Mouse (Mus musculus): ENCODE results near the gene Fam208b.
"Not testable (repeated sequence)": the region's sequence is repeated elsewhere in the genome, so short reads cannot be mapped to it uniquely, and the experiment has no call there.

The Fam208b gene

GRCm38 (mm10) chr13:3563130-3563529, 47.8 kb downstream of the Fam208b start:
- DNase-seq (ENCODE audit: low spot score), result no peak

GRCm38 (mm10) chr13:3547856-3548255, 63.1 kb downstream of the Fam208b start:
- no peak for DNase-seq (ENCODE audit: low spot score)

DNA sequence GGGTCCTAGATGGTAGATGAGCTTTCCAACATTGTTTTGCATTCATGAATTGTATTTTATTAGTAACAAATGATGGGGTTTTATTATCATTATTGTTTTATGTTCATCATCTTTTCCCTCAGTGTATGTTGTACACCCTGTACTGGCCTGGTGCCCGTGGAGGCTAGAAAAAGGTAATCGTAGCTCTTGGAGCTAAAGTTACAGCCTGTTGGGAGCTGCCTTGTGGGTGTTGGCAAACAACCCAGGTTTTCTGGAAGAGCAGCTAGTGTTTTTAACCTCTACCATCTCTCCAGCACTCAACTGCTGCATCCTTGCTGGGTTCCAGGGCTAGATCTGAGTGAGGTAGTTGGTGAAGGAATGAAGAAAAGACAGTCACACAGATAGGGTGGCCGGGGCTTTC, 63.5 kb downstream of the Fam208b start:
- no peak for DNase-seq (ENCODE audit: low spot score)

- no peak for DNase-seq (ENCODE audit: low spot score)
Observed at GRCm38 (mm10) chr13:3544925-3545324, 66.0 kb downstream of the Fam208b start.

DNA sequence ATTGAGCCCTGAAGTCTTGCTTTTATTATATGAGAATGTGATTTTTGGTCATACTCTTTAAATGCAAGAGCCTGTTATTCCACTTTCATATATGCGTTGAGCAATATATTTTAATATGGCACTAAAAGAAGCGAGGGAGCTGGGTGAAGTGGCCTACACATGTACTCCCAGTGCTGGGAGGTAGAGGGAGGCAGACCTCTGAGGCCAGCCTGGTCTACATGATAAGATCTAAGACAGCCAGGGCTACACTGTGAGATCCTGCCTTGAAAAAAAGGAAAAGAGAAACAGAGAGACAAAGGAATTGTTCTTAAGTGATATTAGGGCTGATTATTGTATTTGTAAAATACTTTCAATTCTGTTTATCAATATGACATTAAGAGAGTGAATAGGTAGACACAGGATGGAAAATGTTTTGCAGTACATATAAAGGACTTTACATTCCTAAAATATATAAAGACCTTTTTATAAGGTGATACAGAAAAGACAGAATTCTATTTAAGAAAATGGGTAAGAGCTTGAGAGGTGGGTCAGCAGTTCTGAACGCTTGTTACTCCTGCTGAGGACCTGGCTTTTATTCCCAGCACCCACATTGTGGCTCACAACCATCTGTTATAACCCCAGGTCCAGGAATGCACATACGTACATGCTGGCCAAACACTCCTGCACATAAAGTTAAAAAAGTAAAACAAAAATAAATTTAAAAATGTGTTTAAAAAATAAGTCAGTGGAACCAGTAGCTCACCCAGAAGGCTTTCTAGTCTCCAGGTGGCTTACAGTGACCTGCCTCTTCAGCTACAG, 66.6 kb downstream of the Fam208b start:
- DNase-seq (ENCODE audit: low spot score), result no peak

- DNase-seq (ENCODE audit: low spot score), result no peak
Observed at GRCm38 (mm10) chr13:3541159-3541782, 69.6 kb downstream of the Fam208b start.

- DNase-seq (ENCODE audit: low spot score), result no peak
Observed at GRCm38 (mm10) chr13:3540166-3540565, 70.7 kb downstream of the Fam208b start.

GRCm38 (mm10) chr13:3538969-3539562, 71.8 kb downstream of the Fam208b start:
- no peak for DNase-seq (ENCODE audit: low spot score)

- DNase-seq (ENCODE audit: low spot score), result no peak
Observed at GRCm38 (mm10) chr13:3538223-3538968, 72.5 kb downstream of the Fam208b start.

GRCm38 (mm10) chr13:3537594-3538222, 73.2 kb downstream of the Fam208b start, which contains the start of gene Gdi2:
TSS of gene Gdi2 (plus strand) at chr13:3538063.
- DNase-seq (ENCODE audit: low spot score), result peak; percentile 77

DNA sequence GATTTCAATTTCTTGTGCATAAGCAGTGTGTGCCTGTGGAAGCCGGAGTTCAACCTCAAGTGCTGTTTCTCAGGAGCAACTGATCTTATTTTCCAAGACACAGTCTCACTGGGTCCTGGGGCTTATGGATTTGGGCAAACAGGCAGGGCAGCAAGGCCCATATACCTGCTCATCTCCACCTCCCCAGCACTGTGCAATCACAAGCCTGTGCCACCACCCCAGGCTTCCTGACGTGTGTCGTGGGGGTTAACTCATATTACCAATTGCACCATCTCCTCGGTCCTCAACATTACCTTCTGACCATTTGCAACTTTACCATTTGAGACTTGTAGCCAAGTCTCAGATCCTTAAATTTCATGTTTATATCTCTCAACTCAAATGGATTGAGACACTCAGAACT, 76.8 kb downstream of the Fam208b start:
- no peak for DNase-seq (ENCODE audit: low spot score)

DNA sequence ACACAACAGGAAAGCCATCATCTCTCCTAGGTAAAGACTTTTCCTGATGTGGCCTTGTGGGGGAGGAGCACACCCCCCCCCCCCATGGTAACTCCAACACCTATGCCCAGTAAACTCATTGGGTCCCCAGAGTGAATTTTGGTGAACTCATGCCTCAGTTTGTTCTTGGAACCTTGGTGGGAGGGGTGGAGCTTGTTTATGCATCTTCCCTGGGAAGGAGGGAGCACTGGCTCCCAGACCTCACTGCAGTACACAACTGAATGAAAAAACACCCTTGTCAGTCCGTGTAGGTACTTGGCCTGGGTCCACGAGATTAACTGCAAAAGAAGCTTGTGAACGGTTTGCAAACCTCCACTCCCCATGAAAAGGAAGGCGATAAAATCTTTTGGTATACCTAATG, 78.5 kb downstream of the Fam208b start:
- no peak for DNase-seq (ENCODE audit: low spot score)

DNA sequence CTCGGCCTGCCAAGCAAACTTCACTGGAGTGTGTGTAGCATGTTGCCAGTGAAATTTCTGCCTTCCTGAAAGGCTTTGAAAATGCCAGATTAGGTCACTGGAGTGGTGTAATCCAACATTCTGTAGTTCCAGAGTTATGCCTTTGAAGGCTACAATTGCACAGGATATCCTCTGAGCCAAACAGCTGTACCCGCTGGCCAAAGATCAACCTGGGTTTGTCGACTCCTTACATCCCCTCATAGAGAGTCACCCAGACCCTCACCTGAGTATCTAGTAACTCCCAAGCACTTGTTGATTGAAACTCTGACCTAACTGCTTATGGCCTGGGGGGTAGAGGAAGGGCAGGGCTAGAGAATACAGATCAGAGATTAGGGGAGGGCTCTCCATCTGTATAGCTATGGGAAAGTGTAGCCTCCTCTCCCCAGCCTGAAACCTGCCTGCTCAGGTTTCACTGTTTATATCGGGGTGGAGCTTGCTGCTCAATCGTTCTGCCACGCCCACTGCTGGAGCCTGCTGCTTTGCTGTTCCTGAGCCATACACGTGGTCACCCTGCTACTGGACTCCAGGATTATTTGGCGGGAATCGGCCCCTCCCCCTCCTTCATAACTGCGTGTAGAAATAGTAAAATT, 79.1 kb downstream of the Fam208b start:
- no peak for DNase-seq (ENCODE audit: low spot score)

GRCm38 (mm10) chr13:3531176-3531575, 79.7 kb downstream of the Fam208b start:
- not testable (repeated sequence) for DNase-seq (ENCODE audit: low spot score)

GRCm38 (mm10) chr13:3530451-3530850, 80.5 kb downstream of the Fam208b start:
- no peak for DNase-seq (ENCODE audit: low spot score)

- DNase-seq (ENCODE audit: low spot score), result no peak
Observed at GRCm38 (mm10) chr13:3526328-3526727, 84.6 kb downstream of the Fam208b start.

DNA sequence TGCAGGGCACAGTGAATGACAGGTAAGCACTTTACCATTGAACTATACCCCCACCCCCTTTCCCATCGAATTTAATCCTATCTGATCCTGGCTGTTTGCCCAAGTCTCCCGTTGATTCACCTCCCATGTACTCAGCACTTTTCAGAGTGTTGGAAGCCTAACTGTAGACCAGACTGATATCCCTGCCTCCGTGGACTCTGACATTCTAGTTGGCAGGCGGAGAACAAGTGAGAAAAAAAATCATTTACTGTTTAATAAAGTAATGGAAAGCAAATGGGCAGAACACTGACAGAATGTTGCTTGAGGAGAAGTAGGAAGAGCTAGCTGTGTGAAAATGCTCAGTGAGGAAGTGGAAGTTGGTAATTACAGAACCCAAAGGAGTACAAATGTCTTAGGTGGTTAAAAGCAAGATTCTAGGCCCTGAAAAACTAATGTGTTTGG, 85.3 kb downstream of the Fam208b start:
- no peak for DNase-seq (ENCODE audit: low spot score)

DNA sequence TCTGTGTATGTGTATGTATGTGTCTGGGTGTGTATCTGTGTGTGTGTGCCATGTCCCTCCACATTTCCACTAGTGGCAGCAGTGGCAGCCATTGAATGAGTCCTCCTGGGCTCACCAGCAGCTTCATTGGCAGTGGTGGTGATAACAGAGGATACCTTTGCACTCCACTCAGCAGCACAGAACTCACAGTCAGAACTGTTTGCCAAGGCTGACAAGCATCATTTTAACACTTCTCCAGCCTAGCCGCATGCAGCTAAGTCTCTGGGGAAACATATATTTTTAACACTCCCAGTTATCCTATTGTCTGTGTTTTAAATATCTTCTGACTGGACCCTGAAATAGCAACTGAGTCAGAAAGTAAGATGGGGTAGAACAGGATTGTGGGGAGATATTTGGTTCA, 87.0 kb downstream of the Fam208b start:
- DNase-seq (ENCODE audit: low spot score), result no peak

- no peak for DNase-seq (ENCODE audit: low spot score)
Observed at GRCm38 (mm10) chr13:3523459-3523858, 87.4 kb downstream of the Fam208b start.

GRCm38 (mm10) chr13:3519994-3520393, 90.9 kb downstream of the Fam208b start:
- not testable (repeated sequence) for DNase-seq (ENCODE audit: low spot score)

DNA sequence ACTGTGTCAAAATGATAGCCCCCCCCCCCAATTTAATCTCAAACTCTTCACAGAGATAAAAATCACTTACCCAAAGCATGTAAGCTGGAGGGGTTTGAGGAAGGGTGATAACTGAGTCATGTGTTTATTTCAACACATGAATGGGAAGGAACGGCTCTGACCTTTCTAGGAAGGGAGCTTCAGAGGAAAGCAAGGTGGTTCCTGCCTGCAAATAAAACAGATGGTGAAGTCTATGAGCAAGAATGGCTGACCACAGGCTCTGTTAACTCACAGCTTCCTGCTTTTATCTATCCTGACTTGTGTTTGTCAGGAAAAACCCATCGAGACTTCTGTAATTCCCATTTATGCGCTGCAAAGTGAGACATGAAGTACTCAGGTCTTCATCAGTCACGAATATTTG, 91.6 kb downstream of the Fam208b start:
- not testable (repeated sequence) for DNase-seq (ENCODE audit: low spot score)
